Mouse (Mus musculus) C2C12 (cell line): Measurements from ENCODE around the gene Garnl3.

ENCODE experiments used
- CTCF ChIP-seq: IDR thresholded peaks from one replicate; pipeline ENCODE4 v1.5.1; 2011; ENCODE audit not compliant: control insufficient read depth, insufficient read depth, insufficient read length
- MYOG ChIP-seq: IDR thresholded peaks from one replicate; pipeline ENCODE4 v1.6.1; 2011; ENCODE audit not compliant: control insufficient read depth, insufficient read length; ENCODE audit errors: extremely low read depth

- no peak for TF ChIP-seq CTCF
- TF ChIP-seq MYOG: no peak
Measured at GRCm38 (mm10) chr2:33084221-33084620, 47.2 kb downstream of the Garnl3 start.
